Mouse (Mus musculus): ENCODE data around the gene Onecut3. TPM values are rescaled to one million over a fixed set of nuclear protein-coding genes. Genes with fewer than 3 reads are reported as not detected.

Gene Onecut3
- polyA plus RNA-seq, 1 experiment: not detected

DNA sequence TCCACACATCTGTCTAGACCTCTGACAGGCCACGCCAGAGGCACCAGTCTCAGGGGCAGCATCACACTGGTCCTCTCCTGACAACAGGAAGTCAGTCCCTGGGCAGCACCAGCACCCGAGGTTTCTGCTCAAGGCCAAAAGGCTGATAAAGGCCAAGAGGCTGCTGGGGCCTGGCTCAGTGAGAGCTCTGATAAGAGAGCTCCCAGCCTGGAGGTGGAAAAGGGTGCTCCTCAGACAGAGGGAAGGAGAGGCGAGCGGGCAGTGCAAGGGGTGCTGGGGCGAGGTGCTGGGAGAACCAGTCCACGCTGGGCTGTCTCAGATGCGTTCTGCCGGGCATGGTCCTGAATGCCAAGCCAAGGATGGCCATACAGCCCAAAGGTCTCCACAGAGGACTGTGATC is 58.9 kb downstream of the Onecut3 start:
- TF ChIP-seq CTCF (IDR thresholded peaks at IDR 0.05; ENCODE audit: insufficient read depth, low read depth, low read length) (no peak), POLR2A (IDR thresholded peaks at IDR 0.05; ENCODE audit: insufficient read depth, low read depth, low read length) (no peak)
- Histone ChIP-seq H3K4me1 (ENCODE audit: control insufficient read depth, insufficient read depth, low read length) (peaks cover 30% of the 10 kb centered on the region), H3K4me3 (ENCODE audit: insufficient read depth, low read depth, low read length) (no peak overlapping the region), H3K27ac (ENCODE audit: insufficient read depth, low read depth, low read length) (no peak overlapping the region)
- 91% methylated on average over 8 of the region's 8 CpGs for WGBS

DNA sequence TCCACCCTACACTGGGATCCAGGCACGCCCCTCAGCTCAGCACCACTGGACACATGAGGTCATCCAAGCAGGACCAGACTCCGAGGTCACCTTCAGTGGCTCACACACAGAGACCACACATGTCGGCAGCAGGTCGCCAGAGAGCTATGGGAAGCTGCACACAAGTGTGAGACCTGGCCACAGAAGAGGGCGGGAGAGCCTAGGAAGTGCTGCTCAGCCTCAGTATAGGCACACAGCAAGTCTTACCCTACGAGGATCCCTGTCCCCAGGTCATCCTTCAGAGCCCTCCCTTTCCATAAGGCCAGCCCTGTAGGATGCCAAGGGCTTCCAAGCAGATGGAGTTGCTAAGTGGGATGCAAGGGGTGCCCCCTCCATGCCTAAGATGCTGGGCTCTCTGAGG is 59.4 kb downstream of the Onecut3 start:
- H3K27ac ChIP-seq (ENCODE audit: insufficient read depth, low read depth, low read length): no peak overlapping the region
- TF ChIP-seq POLR2A (IDR thresholded peaks at IDR 0.05; ENCODE audit: insufficient read depth, low read depth, low read length) (no peak), CTCF (IDR thresholded peaks at IDR 0.05; ENCODE audit: insufficient read depth, low read depth, low read length) (no peak)
- H3K4me1 ChIP-seq (ENCODE audit: control insufficient read depth, insufficient read depth, low read length): peaks cover 33% of the 10 kb centered on the region
- WGBS: 92% methylated on average over 6 of the region's 6 CpGs
- no peak overlapping the region for H3K4me3 ChIP-seq (ENCODE audit: insufficient read depth, low read depth, low read length)

DNA sequence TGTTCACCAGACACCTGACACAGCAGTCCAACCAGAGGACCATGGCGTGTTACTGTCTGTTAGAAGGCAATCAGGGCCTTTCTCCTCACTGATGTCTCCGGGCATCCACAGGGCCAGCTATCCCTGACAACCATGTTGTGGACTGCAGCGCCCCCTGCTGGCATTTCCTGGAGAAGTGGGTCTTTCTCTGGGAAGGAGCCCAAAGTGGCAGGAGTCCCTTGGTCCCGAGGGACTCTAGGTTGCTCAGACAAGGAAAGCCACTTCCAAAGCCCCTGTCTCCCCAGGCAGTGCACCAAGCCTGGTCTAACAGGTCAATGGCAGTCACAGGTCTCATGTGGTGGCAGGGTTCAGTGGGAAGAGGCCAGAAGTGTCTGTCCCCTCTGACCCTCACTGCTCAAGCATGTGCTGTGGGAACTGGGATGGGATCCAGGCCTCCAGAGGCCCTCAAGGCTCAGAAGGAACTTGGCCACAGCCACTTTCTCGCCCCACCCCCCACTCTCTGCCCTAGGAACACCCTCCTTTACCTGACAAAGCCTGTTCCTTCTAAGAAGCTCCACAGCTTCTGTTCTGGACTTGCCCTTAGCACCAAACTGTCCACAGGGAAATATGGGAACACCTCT is 62.8 kb downstream of the Onecut3 start:
- 23% methylated on average over 5 of the region's 5 CpGs for WGBS
- TF ChIP-seq POLR2A (IDR thresholded peaks at IDR 0.05; ENCODE audit: insufficient read depth, low read depth, low read length): no peak
- peak; percentile 73; the same call in 1 of the 2 replicates for TF ChIP-seq CTCF (IDR thresholded peaks at IDR 0.05; ENCODE audit: insufficient read depth, low read depth, low read length)

DNA sequence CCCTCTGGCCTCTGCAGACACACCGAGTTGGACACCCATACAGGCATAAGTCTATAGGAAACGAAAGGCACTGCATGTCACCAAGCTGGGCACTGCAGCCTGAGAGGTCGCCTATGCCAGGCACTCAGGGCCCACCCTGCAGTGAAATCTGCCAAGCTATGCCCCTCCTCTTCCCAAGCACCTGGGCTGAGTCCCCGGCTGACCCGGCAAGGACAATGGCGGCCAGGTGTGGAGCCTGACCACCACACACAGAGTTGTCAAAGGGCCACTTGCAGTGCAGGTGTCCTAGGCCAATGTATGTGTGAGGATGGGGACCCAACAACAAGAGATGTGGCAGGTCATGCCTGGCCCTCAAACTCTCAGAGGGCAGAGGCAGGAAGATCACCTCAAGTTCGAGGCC is 64.8 kb downstream of the Onecut3 start:
- no peak overlapping the region for H3K4me3 ChIP-seq (ENCODE audit: insufficient read depth, low read depth, low read length)
- peaks cover 36% of the 10 kb centered on the region for H3K4me1 ChIP-seq (ENCODE audit: control insufficient read depth, insufficient read depth, low read length)
- H3K27ac ChIP-seq (ENCODE audit: insufficient read depth, low read depth, low read length): no peak overlapping the region
- TF ChIP-seq CTCF (IDR thresholded peaks at IDR 0.05; ENCODE audit: insufficient read depth, low read depth, low read length): no peak
- 81% methylated on average over 7 of the region's 7 CpGs for WGBS

More for the DNA sequence above, 62.8 kb downstream of the Onecut3 start:
- Histone ChIP-seq H3K4me1 (ENCODE audit: control insufficient read depth, insufficient read depth, low read length) (peaks cover 43% of the 10 kb centered on the region), H3K4me3 (ENCODE audit: insufficient read depth, low read depth, low read length) (no peak overlapping the region), H3K27ac (ENCODE audit: insufficient read depth, low read depth, low read length) (no peak overlapping the region)

DNA sequence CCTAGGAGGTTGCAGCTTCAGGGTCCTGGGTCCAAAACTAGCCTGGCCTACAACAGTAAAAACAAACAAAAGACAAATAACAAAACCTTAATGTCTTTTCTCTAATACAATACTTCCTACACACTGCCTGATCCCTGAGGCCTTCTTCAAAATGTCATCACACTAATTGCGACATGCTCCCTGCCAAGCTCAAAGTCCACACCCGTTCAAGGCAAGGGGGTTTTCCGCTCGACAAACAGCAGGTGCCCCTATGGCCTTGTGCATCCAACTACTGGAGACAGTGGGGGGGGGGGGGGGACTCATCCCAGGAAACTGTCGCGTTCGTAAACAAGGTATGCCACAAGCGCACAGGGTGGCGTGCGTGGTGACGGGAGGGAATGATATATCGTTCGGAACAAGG is 66.0 kb downstream of the Onecut3 start:
- H3K4me1 ChIP-seq (ENCODE audit: control insufficient read depth, insufficient read depth, low read length): peaks cover 37% of the 10 kb centered on the region
- peak overlapping the region; percentile 85 for H3K4me3 ChIP-seq (ENCODE audit: insufficient read depth, low read depth, low read length)
- 2% methylated on average over 13 of the region's 13 CpGs for WGBS
- no peak overlapping the region for H3K27ac ChIP-seq (ENCODE audit: insufficient read depth, low read depth, low read length)
- TF ChIP-seq POLR2A (IDR thresholded peaks at IDR 0.05; ENCODE audit: insufficient read depth, low read depth, low read length): no peak
- TF ChIP-seq CTCF (IDR thresholded peaks at IDR 0.05; ENCODE audit: insufficient read depth, low read depth, low read length): no peak

DNA sequence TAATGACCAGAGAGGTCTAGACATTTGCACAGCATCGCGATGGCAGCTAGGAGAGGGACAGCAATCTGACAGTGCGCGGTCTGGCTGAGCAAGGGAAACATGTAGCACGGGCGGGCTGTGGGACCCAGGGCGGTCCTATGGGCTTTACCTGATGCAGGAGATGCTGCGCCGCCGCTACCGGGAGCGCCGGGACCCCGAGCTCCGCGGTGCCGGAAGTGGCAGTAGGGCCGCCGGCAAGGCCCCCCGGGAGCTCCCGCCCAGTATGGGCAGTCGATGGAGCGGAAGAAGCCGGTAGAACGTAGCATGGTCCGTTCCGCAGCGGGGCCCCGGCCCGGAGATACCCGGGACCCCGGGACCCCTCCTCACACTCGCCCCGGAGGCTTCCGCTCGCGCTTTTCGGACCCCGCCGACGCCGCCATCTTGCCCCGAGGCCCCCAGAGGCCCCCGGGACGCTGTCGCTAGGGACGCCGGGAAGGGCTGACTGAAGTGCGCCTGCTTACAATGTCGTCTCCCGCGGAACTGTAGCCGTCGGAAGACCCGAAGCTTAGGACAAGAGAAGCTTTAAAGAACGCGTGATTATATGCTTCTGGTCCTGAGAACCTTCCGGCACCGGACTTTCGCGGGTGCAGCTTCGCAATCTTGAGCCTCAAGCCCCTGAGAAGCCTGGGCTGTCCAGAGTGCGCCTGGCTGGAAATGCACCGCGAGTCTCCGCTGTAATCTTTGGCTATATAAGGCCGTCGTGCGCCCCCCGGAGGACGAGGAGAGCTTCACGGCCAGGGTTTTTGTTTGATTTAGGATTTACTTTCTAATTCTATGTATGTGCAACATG is 66.7 kb downstream of the Onecut3 start, which contains the start of gene Rexo1:
Gene Rexo1 (minus strand): TSS at position 445 of the 829 bp plus-strand sequence.
- Histone ChIP-seq H3K27ac (ENCODE audit: insufficient read depth, low read depth, low read length) (peak within 1 kb of the TSS; percentile 99), H3K4me1 (ENCODE audit: control insufficient read depth, insufficient read depth, low read length) (peaks cover 43% of the 10 kb centered on the region), H3K4me3 (ENCODE audit: insufficient read depth, low read depth, low read length) (peak within 1 kb of the TSS; percentile 85)
- under 1% methylated on average over 72 of the region's 72 CpGs for WGBS
- no peak for TF ChIP-seq POLR2A (IDR thresholded peaks at IDR 0.05; ENCODE audit: insufficient read depth, low read depth, low read length)
- TF ChIP-seq CTCF (IDR thresholded peaks at IDR 0.05; ENCODE audit: insufficient read depth, low read depth, low read length): peak; percentile 72

DNA sequence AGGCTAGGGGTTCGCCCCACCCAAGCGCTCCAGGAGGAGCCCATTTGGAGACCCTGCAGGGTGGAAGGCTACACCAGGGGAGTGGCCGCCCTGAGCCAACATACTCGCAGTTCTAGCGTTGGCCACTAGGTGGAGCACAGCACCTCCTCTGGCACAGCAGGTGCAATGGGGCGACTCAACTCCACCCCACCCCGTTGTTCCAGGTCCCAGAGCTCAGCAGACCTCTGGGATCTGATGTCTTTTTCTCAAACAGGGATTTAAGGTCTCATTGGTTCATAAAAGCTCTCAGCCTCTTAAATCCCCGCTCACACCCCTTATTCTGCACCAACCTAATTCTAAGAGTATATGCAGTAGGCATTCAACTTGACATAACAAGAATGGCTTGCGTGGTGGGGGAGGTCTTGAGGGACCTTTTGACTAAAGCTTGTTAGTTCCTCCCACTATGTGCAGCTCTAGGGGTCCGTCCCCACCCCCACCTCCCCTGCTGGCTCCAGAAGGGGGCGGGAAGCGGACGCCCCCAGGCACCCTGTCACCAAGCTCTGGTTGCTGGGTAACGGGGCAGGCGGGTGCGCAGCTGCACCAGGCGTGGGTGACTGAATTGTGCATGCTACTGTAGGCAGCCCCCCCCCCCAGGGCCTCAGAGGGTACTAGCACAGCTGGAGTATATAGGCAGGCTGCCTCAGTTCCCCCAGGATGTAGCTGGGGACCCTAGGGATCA is 71.9 kb downstream of the Onecut3 start:
- peak overlapping the region; percentile 94 for H3K27ac ChIP-seq (ENCODE audit: insufficient read depth, low read depth, low read length)
- TF ChIP-seq POLR2A (IDR thresholded peaks at IDR 0.05; ENCODE audit: insufficient read depth, low read depth, low read length): no peak
- peak; percentile 88; the same call in 1 of the 2 replicates for TF ChIP-seq CTCF (IDR thresholded peaks at IDR 0.05; ENCODE audit: insufficient read depth, low read depth, low read length)
- H3K4me1 ChIP-seq (ENCODE audit: control insufficient read depth, insufficient read depth, low read length): peaks cover 58% of the 10 kb centered on the region
- WGBS: 6% methylated on average over 17 of the region's 17 CpGs
- H3K4me3 ChIP-seq (ENCODE audit: insufficient read depth, low read depth, low read length): no peak overlapping the region

Other genes starting within 250 kb of the Onecut3 start
- not detected in 2 replicates for gene Ndufs7, start 245.7 kb upstream of the Onecut3 start, polyA plus RNA-seq (2012; ENCODE audit: insufficient read depth, insufficient read length, low replicate concordance, missing spikeins)
- gene Gamt, start 233.8 kb upstream of the Onecut3 start, polyA plus RNA-seq (2012; ENCODE audit: insufficient read depth, insufficient read length, low replicate concordance, missing spikeins): not detected in 2 replicates
- not detected in 2 replicates for gene Dazap1, start 233.3 kb upstream of the Onecut3 start, polyA plus RNA-seq (2012; ENCODE audit: insufficient read depth, insufficient read length, low replicate concordance, missing spikeins)
- 978 TPM in 1 of 2 replicates, not detected in the other for gene Rps15, start 202.4 kb upstream of the Onecut3 start, polyA plus RNA-seq (2012; ENCODE audit: insufficient read depth, insufficient read length, low replicate concordance, missing spikeins)
- gene Apc2, start 198.9 kb upstream of the Onecut3 start, polyA plus RNA-seq (2012; ENCODE audit: insufficient read depth, insufficient read length, low replicate concordance, missing spikeins): not detected in 2 replicates
- not detected in 2 replicates for gene 2310011J03Rik, start 174.3 kb upstream of the Onecut3 start, polyA plus RNA-seq (2012; ENCODE audit: insufficient read depth, insufficient read length, low replicate concordance, missing spikeins)
- not detected in 2 replicates for gene Pcsk4, start 165.3 kb upstream of the Onecut3 start, polyA plus RNA-seq (2012; ENCODE audit: insufficient read depth, insufficient read length, low replicate concordance, missing spikeins)
- gene Reep6, start 164.9 kb upstream of the Onecut3 start, polyA plus RNA-seq (2012; ENCODE audit: insufficient read depth, insufficient read length, low replicate concordance, missing spikeins): not detected in 2 replicates
- gene Adamtsl5, start 146.4 kb upstream of the Onecut3 start, polyA plus RNA-seq (2012; ENCODE audit: insufficient read depth, insufficient read length, low replicate concordance, missing spikeins): not detected in 2 replicates
- gene Plk5, start 138.4 kb upstream of the Onecut3 start, polyA plus RNA-seq (2012; ENCODE audit: insufficient read depth, insufficient read length, low replicate concordance, missing spikeins): not detected in 2 replicates
- gene Mex3d, start 107.2 kb upstream of the Onecut3 start, polyA plus RNA-seq (2012; ENCODE audit: insufficient read depth, insufficient read length, low replicate concordance, missing spikeins): not detected in 2 replicates
- gene Mbd3, start 95.3 kb upstream of the Onecut3 start, polyA plus RNA-seq (2012; ENCODE audit: insufficient read depth, insufficient read length, low replicate concordance, missing spikeins): not detected in 2 replicates
- gene Uqcr11, start 88.0 kb upstream of the Onecut3 start, polyA plus RNA-seq (2012; ENCODE audit: insufficient read depth, insufficient read length, low replicate concordance, missing spikeins): not detected in 2 replicates
- not detected in 2 replicates for gene Tcf3, start 61.2 kb upstream of the Onecut3 start, polyA plus RNA-seq (2012; ENCODE audit: insufficient read depth, insufficient read length, low replicate concordance, missing spikeins)
- gene Atp8b3, start 44.3 kb downstream of the Onecut3 start, polyA plus RNA-seq (2012; ENCODE audit: insufficient read depth, insufficient read length, low replicate concordance, missing spikeins): not detected in 2 replicates
- gene Rexo1, start 66.7 kb downstream of the Onecut3 start, polyA plus RNA-seq (2012; ENCODE audit: insufficient read depth, insufficient read length, low replicate concordance, missing spikeins): not detected in 2 replicates
- not detected in 2 replicates for gene Klf16, start 82.5 kb downstream of the Onecut3 start, polyA plus RNA-seq (2012; ENCODE audit: insufficient read depth, insufficient read length, low replicate concordance, missing spikeins)
- not detected in 2 replicates for gene Abhd17a, start 95.5 kb downstream of the Onecut3 start, polyA plus RNA-seq (2012; ENCODE audit: insufficient read depth, insufficient read length, low replicate concordance, missing spikeins)
- gene Scamp4, start 108.0 kb downstream of the Onecut3 start, polyA plus RNA-seq (2012; ENCODE audit: insufficient read depth, insufficient read length, low replicate concordance, missing spikeins): not detected in 2 replicates
- not detected in 2 replicates for gene Adat3, start 108.0 kb downstream of the Onecut3 start, polyA plus RNA-seq (2012; ENCODE audit: insufficient read depth, insufficient read length, low replicate concordance, missing spikeins)
- not detected in 2 replicates for gene Gm49322, start 111.2 kb downstream of the Onecut3 start, polyA plus RNA-seq (2012; ENCODE audit: insufficient read depth, insufficient read length, low replicate concordance, missing spikeins)
- gene Csnk1g2, start 128.0 kb downstream of the Onecut3 start, polyA plus RNA-seq (2012; ENCODE audit: insufficient read depth, insufficient read length, low replicate concordance, missing spikeins): 431 TPM in 1 of 2 replicates, not detected in the other
- not detected in 2 replicates for gene Btbd2, start 162.2 kb downstream of the Onecut3 start, polyA plus RNA-seq (2012; ENCODE audit: insufficient read depth, insufficient read length, low replicate concordance, missing spikeins)
- not detected in 2 replicates for gene Mknk2, start 183.3 kb downstream of the Onecut3 start, polyA plus RNA-seq (2012; ENCODE audit: insufficient read depth, insufficient read length, low replicate concordance, missing spikeins)
- gene Mob3a, start 207.1 kb downstream of the Onecut3 start, polyA plus RNA-seq (2012; ENCODE audit: insufficient read depth, insufficient read length, low replicate concordance, missing spikeins): not detected in 2 replicates
- not detected in 2 replicates for gene Izumo4, start 207.3 kb downstream of the Onecut3 start, polyA plus RNA-seq (2012; ENCODE audit: insufficient read depth, insufficient read length, low replicate concordance, missing spikeins)
- gene Ap3d1, start 247.4 kb downstream of the Onecut3 start, polyA plus RNA-seq (2012; ENCODE audit: insufficient read depth, insufficient read length, low replicate concordance, missing spikeins): 105 TPM in 1 of 2 replicates, not detected in the other

Measured in olfactory bulb, adult 2 months (tissue).